Mouse (Mus musculus): ENCODE measurements around the gene Stoml3. TPM values are rescaled to one million over a fixed set of nuclear protein-coding genes. Genes with fewer than 3 reads are reported as not detected.

Gene Stoml3
- polyA plus RNA-seq (2015; fragmentation: Nextera tagmentation; extraction: Ambion mirVana): 0.11 TPM in 1 of 2 replicates, not detected in the other

DNA sequence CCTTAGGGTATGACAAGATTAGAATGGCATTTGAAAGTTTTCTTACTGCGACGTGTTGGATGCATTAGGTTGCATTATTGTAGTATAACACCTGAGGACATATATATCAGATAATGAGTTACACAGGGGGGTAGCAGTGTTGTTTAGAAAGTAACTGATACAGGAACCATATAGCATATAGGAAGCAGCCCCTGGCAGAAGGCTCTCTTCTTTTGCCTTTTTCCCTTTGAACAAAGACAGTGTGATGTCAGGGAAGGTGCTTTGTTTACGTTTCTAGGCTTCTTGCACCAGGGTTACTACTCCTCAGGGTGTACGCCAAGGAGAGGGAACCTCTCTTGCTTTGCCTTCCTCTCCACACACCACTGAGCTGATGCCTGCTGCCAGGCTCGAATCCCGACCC lies at the start of gene Stoml3:
Gene Stoml3, plus strand, starts transcription at position 301 of the 400 bp plus-strand sequence.

DNA sequence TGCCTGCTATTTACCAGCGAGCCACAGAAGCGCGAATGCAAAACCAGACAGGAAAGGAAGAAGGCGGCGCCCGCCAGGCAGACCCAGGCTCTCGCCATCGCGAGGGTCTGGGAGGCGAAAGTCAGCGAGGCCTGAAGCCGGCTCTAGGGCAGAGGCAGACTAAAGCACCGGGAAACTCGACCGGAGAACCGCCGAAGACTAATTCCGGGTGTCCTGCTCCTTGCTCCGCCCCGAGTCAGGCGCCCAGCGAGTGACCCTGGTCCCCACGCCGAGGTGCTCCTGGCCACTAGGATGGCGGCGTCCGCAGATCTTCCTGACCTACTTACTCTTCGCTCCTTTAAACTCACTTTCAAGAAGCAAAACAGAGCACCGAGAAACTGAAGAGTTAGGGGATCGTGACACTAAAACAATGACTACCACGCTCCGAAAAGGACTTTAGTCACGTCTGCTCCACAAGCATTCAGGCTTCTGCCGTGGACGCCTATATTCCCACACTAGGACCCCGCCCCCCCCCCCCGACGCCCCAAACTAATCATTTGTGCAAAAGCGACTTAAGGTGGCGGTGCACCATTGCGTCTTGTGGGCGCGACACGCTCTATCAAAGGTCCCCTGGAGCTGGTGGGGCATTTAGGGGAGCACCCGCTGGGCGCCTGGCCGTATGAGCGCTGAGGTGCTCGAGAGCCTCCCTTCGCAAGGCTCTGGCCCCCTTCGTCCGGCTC lies 25.2 kb upstream of the Stoml3 start, which contains the start of the genes Nhlrc3 and Proser1:
Gene Nhlrc3, minus strand, starts transcription at position 287 of the 719 bp plus-strand sequence.
Gene Proser1, plus strand, starts transcription at position 621 of the 719 bp plus-strand sequence.

Other genes starting within 250 kb of the Stoml3 start
- 5.4 and 6.1 TPM in 2 replicates for gene Nhlrc3, start 25.3 kb upstream of the Stoml3 start, polyA plus RNA-seq (2015; fragmentation: Nextera tagmentation; extraction: Ambion mirVana)
- gene Proser1, start 25.0 kb upstream of the Stoml3 start, polyA plus RNA-seq (2015; fragmentation: Nextera tagmentation; extraction: Ambion mirVana): 10.7 and 12.2 TPM in 2 replicates
- 1.5 and 2.1 TPM in 2 replicates for gene Frem2, start 168.7 kb downstream of the Stoml3 start, polyA plus RNA-seq (2015; fragmentation: Nextera tagmentation; extraction: Ambion mirVana)